Mouse (Mus musculus): Measurements from ENCODE around the gene Gm30083.

Gene Gm30083

GRCm38 (mm10) chr14:33989201-33989600 is 25.8 kb downstream of the Gm30083 start:
- no peak for TF ChIP-seq GATA4 (IDR thresholded peaks at IDR 0.05; ENCODE audit: insufficient replicate concordance, low read length)

GRCm38 (mm10) chr14:33978604-33979059 is 36.4 kb downstream of the Gm30083 start, which contains the start of gene Zfp488:
Gene Zfp488 (minus strand): TSS chr14:33978764.
- TF ChIP-seq GATA4 (IDR thresholded peaks at IDR 0.05; ENCODE audit: insufficient replicate concordance, low read length), result no peak

GRCm38 (mm10) chr14:33977748-33978147 is 37.2 kb downstream of the Gm30083 start:
- no peak for TF ChIP-seq GATA4 (IDR thresholded peaks at IDR 0.05; ENCODE audit: insufficient replicate concordance, low read length)

- TF ChIP-seq GATA4 (IDR thresholded peaks at IDR 0.05; ENCODE audit: insufficient replicate concordance, low read length), result no peak
Observed at GRCm38 (mm10) chr14:33974752-33975151, 40.2 kb downstream of the Gm30083 start.

GRCm38 (mm10) chr14:33972679-33973078 is 42.3 kb downstream of the Gm30083 start:
- TF ChIP-seq GATA4 (IDR thresholded peaks at IDR 0.05; ENCODE audit: insufficient replicate concordance, low read length), result no peak

GRCm38 (mm10) chr14:33965675-33966074 is 49.3 kb downstream of the Gm30083 start:
- TF ChIP-seq GATA4 (IDR thresholded peaks at IDR 0.05; ENCODE audit: insufficient replicate concordance, low read length), result no peak

GRCm38 (mm10) chr14:33959341-33959740 is 55.6 kb downstream of the Gm30083 start:
- TF ChIP-seq GATA4 (IDR thresholded peaks at IDR 0.05; ENCODE audit: insufficient replicate concordance, low read length), result no peak

- no peak for TF ChIP-seq GATA4 (IDR thresholded peaks at IDR 0.05; ENCODE audit: insufficient replicate concordance, low read length)
Observed at GRCm38 (mm10) chr14:33958841-33959240, 56.1 kb downstream of the Gm30083 start.

GRCm38 (mm10) chr14:33958186-33958585 is 56.8 kb downstream of the Gm30083 start:
- no peak for TF ChIP-seq GATA4 (IDR thresholded peaks at IDR 0.05; ENCODE audit: insufficient replicate concordance, low read length)

GRCm38 (mm10) chr14:33956055-33956454 is 58.9 kb downstream of the Gm30083 start:
- no peak for TF ChIP-seq GATA4 (IDR thresholded peaks at IDR 0.05; ENCODE audit: insufficient replicate concordance, low read length)

- TF ChIP-seq GATA4 (IDR thresholded peaks at IDR 0.05; ENCODE audit: insufficient replicate concordance, low read length), result no peak
Observed at GRCm38 (mm10) chr14:33953761-33954160, 61.2 kb downstream of the Gm30083 start, which contains the start of gene Rbp3. Gene Rbp3 (plus strand): TSS chr14:33954003.

GRCm38 (mm10) chr14:33952233-33952981 is 62.6 kb downstream of the Gm30083 start:
- no peak for TF ChIP-seq GATA4 (IDR thresholded peaks at IDR 0.05; ENCODE audit: insufficient replicate concordance, low read length)

GRCm38 (mm10) chr14:33946125-33946524 is 68.9 kb downstream of the Gm30083 start:
- no peak for TF ChIP-seq GATA4 (IDR thresholded peaks at IDR 0.05; ENCODE audit: insufficient replicate concordance, low read length)

- no peak for TF ChIP-seq GATA4 (IDR thresholded peaks at IDR 0.05; ENCODE audit: insufficient replicate concordance, low read length)
Observed at GRCm38 (mm10) chr14:33942222-33942621, 72.8 kb downstream of the Gm30083 start.

GRCm38 (mm10) chr14:33940739-33941138 is 74.2 kb downstream of the Gm30083 start, which contains the start of gene Gdf2:
Gene Gdf2 (plus strand): TSS chr14:33941039.
- peak; percentile 62; the same call in 1 of the 2 replicates for TF ChIP-seq GATA4 (IDR thresholded peaks at IDR 0.05; ENCODE audit: insufficient replicate concordance, low read length)

- no peak for TF ChIP-seq GATA4 (IDR thresholded peaks at IDR 0.05; ENCODE audit: insufficient replicate concordance, low read length)
Observed at GRCm38 (mm10) chr14:33939117-33939516, 75.9 kb downstream of the Gm30083 start.

All from liver, adult (tissue).